Mouse (Mus musculus) hematopoietic stem cell, adult 5-6 weeks (primary cell): ENCODE results near the gene Gm38392. TPM values are rescaled to one million over a fixed set of nuclear protein-coding genes. Genes with fewer than 3 reads are reported as not detected.

Source experiments
- ATAC-seq, 2 experiments: fragments of 125-278 bp in 1 of 2; replicated peaks in 1 of 2; 2 replicates each; pipeline ENCODE4 v1.8.0; 2016 to 2017; ENCODE audit warnings: inconsistent platforms in 2 of 2, mild to moderate bottlenecking in 2 of 2, moderate number of reproducible peaks in 2 of 2, low read depth in 1 of 2, moderate TSS enrichment in 1 of 2; ENCODE audit not compliant: low FRiP score in 2 of 2, poor library complexity in 2 of 2, severe bottlenecking in 2 of 2, insufficient read depth in 1 of 2, low TSS enrichment in 1 of 2
- total RNA-seq: library from RNA; stranded (forward); fragments of 172-1452, 232-1000 nt; gene quantifications from 2 replicates; pipeline ENCODE4 v1.2.3, GENCODE M21; 2017

Gene Gm38392
- total RNA-seq, 1 experiment from 2014 or later, result not detected

DNA sequence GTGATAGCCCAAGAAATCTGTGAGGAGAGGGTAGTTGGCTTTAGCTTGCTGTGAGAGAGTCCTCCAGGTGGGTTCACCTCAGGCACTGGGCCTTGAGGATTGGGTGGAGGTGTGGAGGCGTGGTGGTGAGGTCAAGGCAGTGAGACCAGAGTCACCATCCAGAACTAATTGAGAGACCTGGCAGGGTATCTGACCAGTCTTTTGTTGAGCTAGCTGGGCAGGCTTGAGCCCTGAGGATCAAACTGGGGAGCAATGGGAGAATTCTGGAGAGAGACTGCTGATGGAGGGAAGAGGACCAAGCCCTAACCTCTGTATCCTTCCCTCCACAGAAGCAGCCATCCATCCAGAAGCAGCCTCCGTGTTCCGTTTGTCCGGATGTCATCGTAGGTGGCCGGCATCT, 77.7 kb downstream of the Gm38392 start:
- no peak for ATAC-seq

DNA sequence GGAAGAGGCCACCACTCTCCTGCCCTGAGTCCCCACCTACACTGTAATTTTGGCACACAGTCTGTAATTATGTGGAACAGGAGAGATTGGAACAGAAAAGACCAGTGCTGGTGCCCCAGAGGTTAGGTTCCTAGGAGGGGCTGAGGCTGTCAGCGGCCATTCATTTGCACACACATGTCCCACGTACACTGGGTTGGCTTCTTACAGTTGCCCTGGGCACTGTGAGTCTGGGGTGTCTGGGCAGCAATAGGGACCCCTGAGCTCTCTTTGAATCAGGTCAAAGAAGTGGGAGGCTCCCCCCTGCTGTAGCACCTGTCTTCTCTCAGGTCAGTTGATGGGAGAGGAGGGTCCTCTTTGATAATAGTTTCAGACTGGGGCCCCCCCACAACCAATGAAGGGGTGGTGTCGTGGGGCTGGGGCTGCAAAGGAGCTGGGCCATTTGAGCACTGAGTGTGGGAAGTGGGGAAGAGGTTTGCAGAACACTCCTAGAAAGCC, 78.7 kb downstream of the Gm38392 start:
- ATAC-seq, result no peak

- no peak for ATAC-seq
These were observed 79.4 kb downstream of the Gm38392 start for GRCm38 (mm10) chr3:88207451-88208100.

GRCm38 (mm10) chr3:88206901-88207371, 80.1 kb downstream of the Gm38392 start:
- no peak for ATAC-seq

DNA sequence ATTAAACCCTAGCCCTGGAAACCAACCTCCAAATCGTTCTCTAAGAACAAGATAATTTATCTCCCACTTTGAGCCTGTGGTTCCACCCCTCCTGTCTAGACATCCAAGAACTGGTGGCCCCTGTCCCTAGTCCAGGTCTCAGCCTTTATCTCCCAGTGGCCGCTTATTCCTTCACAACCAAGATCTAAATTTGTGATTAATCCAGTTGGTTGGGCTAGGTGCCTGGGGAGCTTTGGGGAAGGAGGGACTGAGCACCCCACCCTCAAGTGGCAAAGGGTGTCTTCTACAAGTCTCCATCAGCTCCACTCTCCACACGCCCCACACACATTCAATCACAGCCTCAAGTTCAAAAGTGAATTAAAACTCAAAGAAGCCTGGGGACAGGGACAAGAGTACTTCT, 80.5 kb downstream of the Gm38392 start:
- no peak for ATAC-seq

- no peak for ATAC-seq
These were observed 81.2 kb downstream of the Gm38392 start for GRCm38 (mm10) chr3:88205563-88206491.

GRCm38 (mm10) chr3:88205176-88205562, 81.8 kb downstream of the Gm38392 start:
- ATAC-seq, result no peak

GRCm38 (mm10) chr3:88204751-88205150, 82.3 kb downstream of the Gm38392 start:
- ATAC-seq, result no peak

DNA sequence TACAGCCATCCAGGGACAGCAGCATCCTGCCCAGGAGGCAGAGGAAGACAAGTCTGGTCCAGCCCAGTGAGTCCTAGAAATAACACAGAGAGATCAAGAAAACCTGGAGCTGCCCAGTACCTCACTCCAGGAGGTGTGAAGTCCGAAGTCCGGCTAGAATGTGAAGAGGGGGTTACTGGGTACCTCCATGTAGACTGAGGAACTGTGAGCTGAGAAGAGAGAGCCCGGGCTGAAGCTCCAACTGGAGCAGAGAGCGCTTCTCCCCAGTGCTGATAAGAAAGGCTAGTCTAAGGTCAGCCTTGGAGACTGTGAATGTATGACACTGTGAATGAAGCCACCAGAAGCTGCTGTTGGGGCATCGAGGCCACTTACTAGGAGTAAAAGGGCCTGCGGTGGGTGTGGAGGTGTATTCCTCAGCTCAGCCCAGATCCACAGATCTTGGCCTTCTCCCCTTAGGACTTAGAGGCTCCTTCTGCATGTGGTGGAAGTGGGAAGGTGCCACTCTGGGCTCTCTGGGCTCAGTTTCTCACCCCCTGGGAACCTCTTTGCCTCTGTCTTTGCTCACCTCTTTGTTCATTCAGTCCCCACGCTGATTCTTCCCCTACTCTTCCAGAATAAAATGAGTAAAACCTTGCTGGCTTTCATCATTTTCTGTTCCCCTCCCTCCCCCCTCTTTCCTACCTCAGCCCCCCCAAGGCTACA, 82.9 kb downstream of the Gm38392 start:
- no peak for ATAC-seq

- ATAC-seq, result no peak
These were observed 83.6 kb downstream of the Gm38392 start for GRCm38 (mm10) chr3:88203456-88203855.

DNA sequence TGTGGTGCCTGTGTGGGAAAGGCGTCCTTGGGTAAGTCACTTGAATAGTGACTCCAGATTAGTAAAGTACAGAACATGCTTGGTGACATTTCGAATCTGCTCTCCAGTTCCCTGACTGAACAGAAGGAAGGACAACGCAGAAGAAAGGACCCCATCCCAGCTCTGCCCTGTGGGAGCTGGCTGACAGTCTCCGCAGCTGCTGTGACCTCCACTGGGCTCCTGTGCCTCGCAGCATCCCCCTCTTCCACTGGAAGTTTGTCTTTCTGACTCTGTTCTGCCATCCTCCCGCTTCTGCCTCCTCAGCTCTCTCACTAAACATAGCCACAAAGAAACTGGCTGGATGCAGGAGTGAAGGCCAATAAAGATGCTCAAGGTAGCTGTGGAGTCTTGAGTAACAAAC, 84.0 kb downstream of the Gm38392 start:
- no peak for ATAC-seq

- ATAC-seq, result no peak
These were observed 85.4 kb downstream of the Gm38392 start for GRCm38 (mm10) chr3:88201640-88202039.

DNA sequence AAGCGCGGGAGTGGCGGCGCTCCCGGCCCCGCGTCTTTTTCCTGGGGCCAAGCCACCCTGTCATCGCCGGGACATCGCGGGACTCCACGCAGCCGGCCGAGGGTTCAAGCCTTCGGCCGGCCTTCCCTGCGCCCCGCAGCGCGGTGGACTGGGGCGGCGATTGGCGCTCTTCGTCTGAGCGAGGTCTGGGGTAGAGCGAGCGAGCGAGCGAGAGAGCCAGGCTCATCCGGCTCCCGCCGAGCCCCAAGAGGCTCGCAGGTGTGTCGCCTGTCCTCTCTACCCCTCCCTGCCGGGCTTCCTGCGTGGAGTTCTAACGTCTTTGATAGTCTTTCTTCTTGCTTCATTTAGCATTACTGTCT, 86.1 kb downstream of the Gm38392 start:
- no peak for ATAC-seq

- no peak for ATAC-seq
These were observed 86.6 kb downstream of the Gm38392 start for GRCm38 (mm10) chr3:88200161-88200971.

DNA sequence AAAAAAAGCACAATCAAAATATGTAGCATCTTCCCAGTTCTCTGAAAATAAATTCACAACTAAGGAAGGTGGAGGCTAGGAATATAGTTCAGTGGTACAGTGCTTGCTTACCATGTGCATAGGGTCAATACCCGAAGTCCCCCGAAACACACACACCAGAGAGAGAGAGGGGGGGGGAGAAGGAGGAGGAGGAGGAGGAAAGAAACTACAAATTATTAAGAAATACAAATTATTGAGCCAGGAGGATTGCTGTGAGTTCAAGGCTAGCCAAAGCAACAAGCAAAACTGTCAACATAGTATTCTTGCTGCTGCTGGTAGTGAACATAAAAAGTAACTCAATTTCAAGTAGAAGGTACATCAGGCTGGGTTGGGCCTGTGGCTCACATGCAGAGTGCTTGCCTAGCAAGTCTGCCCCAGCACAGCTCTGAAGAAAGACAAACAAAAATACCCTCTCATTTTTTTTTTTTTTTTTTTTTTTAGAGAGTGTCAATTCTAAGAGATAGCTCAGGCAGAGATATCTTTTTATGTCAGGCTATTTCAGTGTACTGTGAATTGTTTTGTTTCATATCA, 87.4 kb downstream of the Gm38392 start:
- ATAC-seq, result no peak

GRCm38 (mm10) chr3:88198505-88199020, 88.4 kb downstream of the Gm38392 start:
- no peak for ATAC-seq
